ENCODE assay signal across 9 mouse cellular contexts in genomic region chrX:98953941-98954340, GRCm38 (mm10). TPM values are rescaled to one million over a fixed set of nuclear protein-coding genes. Genes with fewer than 3 reads are reported as not detected.
DNase-seq lines count a peak whose midpoint lies in the region; ATAC-seq and TF ChIP-seq lines count a peak whose summit lies in the region.
"Had no signal": no experiment of that assay in that cellular context is flagged by ENCODE, and none has a peak within 500 bp of the region (broad histone marks: within the 10 kb centered on the region; RNA-seq: fewer than 3 reads in every experiment).

No protein-coding gene starts in this region.

- TF ChIP-seq CTCF in lung, adult 2 months (IDR thresholded peaks at IDR 0.05; ENCODE audit: insufficient read depth, low read length): peak; percentile 69
- peak; percentile 63 for TF ChIP-seq CTCF in lung, embryonic 14.5 days (IDR thresholded peaks at IDR 0.05; ENCODE audit: low read depth)

- no peak for TF ChIP-seq POLR2A in lung, adult 2 months (IDR thresholded peaks at IDR 0.05; ENCODE audit: borderline replicate concordance, extremely low read depth, low read depth, low read length)

- no peak for ATAC-seq in lung, embryonic 14.5 days (ENCODE audit: insufficient read depth)

- no peaks in the 10 kb centered on the region for H3K27me3 ChIP-seq in lung, embryonic 14.5 days (ENCODE audit: insufficient read depth, low read length)

- H3K36me3 ChIP-seq in lung, embryonic 14.5 days (ENCODE audit: insufficient read depth): no peaks in the 10 kb centered on the region
- H3K36me3 ChIP-seq: limb, embryonic 13.5 days had no signal

- H3K4me1 ChIP-seq in lung, adult 2 months (ENCODE audit: control insufficient read depth, insufficient read depth, low read length): no peaks in the 10 kb centered on the region
- no peaks in the 10 kb centered on the region for H3K4me1 ChIP-seq in lung, embryonic 14.5 days (ENCODE audit: insufficient read depth)
- H3K4me1 ChIP-seq: limb, embryonic 13.5 days had no signal

- H3K27ac ChIP-seq in lung, embryonic 14.5 days (ENCODE audit: low read depth): no peak overlapping the region
- H3K27ac ChIP-seq: limb, embryonic 13.5 days had no signal

- no peak overlapping the region for H3K9ac ChIP-seq in lung, embryonic 14.5 days
- H3K9ac ChIP-seq: limb, embryonic 13.5 days had no signal

- no peak overlapping the region for H3K4me2 ChIP-seq in lung, embryonic 14.5 days
- H3K4me2 ChIP-seq: limb, embryonic 13.5 days had no signal

- H3K9me3 ChIP-seq in lung, embryonic 14.5 days (ENCODE audit: low read depth, low read length): no peaks in the 10 kb centered on the region
- H3K9me3 ChIP-seq: limb, embryonic 13.5 days had no signal

- DNase-seq in cerebellum, postnatal 10 days: peak; percentile 39 to 46
- DNase-seq in cerebellum, postnatal 4 days (ENCODE audit: low spot score in 2 of 2): no peak
- no peak for DNase-seq in lung, adult 2 months
- no peak for DNase-seq in lung, postnatal 25 days (ENCODE audit: low spot score)
- peak; percentile 33 for DNase-seq in c-Kit-positive CD71-positive TER-119-negative erythroid progenitor cells, embryonic 14.5 days (ENCODE audit: low read depth)
- peak; percentile 62 for DNase-seq in lung, embryonic 14.5 days
- no peak for DNase-seq in urinary bladder, postnatal 36 days (ENCODE audit: low spot score in 2 of 2)
- no peak for DNase-seq in layer of hippocampus, adult 8-10 months (ENCODE audit: low spot score in 2 of 2)

- WGBS in lung, adult 2 months: 23% methylated on average over 6 of the region's 6 CpGs
- WGBS in lung, embryonic 14.5 days: 21% methylated on average over 5 of the region's 6 CpGs

- H3K4me3 ChIP-seq in lung, adult 2 months (replicated peaks; ENCODE audit: extremely low read depth, low read depth, low read length): no peak overlapping the region
- no peak overlapping the region for H3K4me3 ChIP-seq in lung, embryonic 14.5 days (ENCODE audit: low read depth, low read length)
- H3K4me3 ChIP-seq: limb, embryonic 13.5 days had no signal

RNA-seq across cellular contexts. Expression of gene Yipf6, which starts 17.8 kb away (rescaled TPM):
- polyA plus RNA-seq in lung, adult 2 months (2012; rRNA removed): 25.8 and 35.3 TPM in 2 replicates
- 28.1 and 30.3 TPM in 2 replicates for polyA plus RNA-seq in lung, embryonic 14.5 days (2014; fragmentation: Nextera tagmentation; extraction: Ambion mirVana)
- total RNA-seq in layer of hippocampus, adult 8-10 months (2022): 10 to 100 TPM; 36.0 to 42.3 (median 39.7) TPM

RNA-seq across cellular contexts. Expression of gene Stard8, which starts 49.1 kb away (rescaled TPM):
- 87.0 and 89.6 TPM in 2 replicates for polyA plus RNA-seq in lung, adult 2 months (2012; rRNA removed)
- polyA plus RNA-seq in lung, embryonic 14.5 days (2014; fragmentation: Nextera tagmentation; extraction: Ambion mirVana): 11.3 and 11.4 TPM in 2 replicates
- 10 to 100 TPM in 1 of 4 experiments, 1 to 10 TPM in 3; 8.4 to 11.2 (median 9.7) TPM for total RNA-seq in layer of hippocampus, adult 8-10 months (2022)

Comparison
In these comparisons a context has a peak if more than half of its experiments do, and no peak if none do; other contexts are left out.
1. DNase-seq: peak in cerebellum, postnatal 10 days (2 of 2), c-Kit-positive CD71-positive TER-119-negative erythroid progenitor cells, embryonic 14.5 days (single experiment) and lung, embryonic 14.5 days (single experiment); none in cerebellum, postnatal 4 days (0 of 2), lung, adult 2 months (single experiment), lung, postnatal 25 days (single experiment), urinary bladder, postnatal 36 days (0 of 2) and layer of hippocampus, adult 8-10 months (0 of 2).